Mouse (Mus musculus) embryonic facial prominence, embryonic 13.5 days (tissue): ENCODE results near the gene Maip1. TPM values are rescaled to one million over a fixed set of nuclear protein-coding genes. Genes with fewer than 3 reads are reported as not detected.
A peak's percentile ranks its signal among the peaks of the same experiment; 100 is the strongest.

Experiments
- ATAC-seq: fragments of 200-750 bp; cut with Nextera tagmentation; 2 replicates; pipeline ENCODE4 v1.8.0; 2017; ENCODE audit warnings: low read depth; ENCODE audit not compliant: insufficient number of reproducible peaks, insufficient read depth, low FRiP score, low TSS enrichment
- H3K27ac ChIP-seq: fragments of 300-500 bp; sonication (generic); 2 replicates; pipeline ENCODE4 v1.5.1; 2015; ENCODE audit warnings: moderate library complexity, mild to moderate bottlenecking, inconsistent platforms
- H3K27me3 ChIP-seq: fragments of 300-500 bp; sonication (generic); 2 replicates; pipeline ENCODE4 v1.6.1; 2015; ENCODE audit warnings: mild to moderate bottlenecking, inconsistent platforms
- H3K36me3 ChIP-seq: fragments of 300-500 bp; sonication (generic); 2 replicates; pipeline ENCODE4 v1.6.1; 2015; ENCODE audit warnings: mild to moderate bottlenecking, inconsistent platforms
- H3K4me1 ChIP-seq: fragments of 300-500 bp; sonication (generic); 2 replicates; pipeline ENCODE4 v1.6.1; 2015; ENCODE audit warnings: inconsistent platforms
- H3K4me2 ChIP-seq: fragments of 300-500 bp; sonication (generic); 2 replicates; pipeline ENCODE4 v1.6.1; 2015; ENCODE audit warnings: moderate library complexity, mild to moderate bottlenecking, inconsistent platforms
- H3K4me3 ChIP-seq: fragments of 300-500 bp; sonication (generic); 2 replicates; pipeline ENCODE4 v1.5.1; 2015; ENCODE audit warnings: mild to moderate bottlenecking, inconsistent platforms
- H3K9ac ChIP-seq: fragments of 300-500 bp; sonication (generic); 2 replicates; pipeline ENCODE4 v1.6.1; 2015; ENCODE audit warnings: mild to moderate bottlenecking, inconsistent platforms
- H3K9me3 ChIP-seq: fragments of 300-500 bp; sonication (generic); 2 replicates; pipeline ENCODE4 v1.6.1; 2016; ENCODE audit warnings: inconsistent platforms
- WGBS: fragments of 180-500 bp; shearing (Covaris S2); methylation state at CpG from one replicate; pipeline ENCODE4 v1.1.7; 2015; ENCODE audit warnings: mixed read lengths; 5-methylcytosine and 5-hydroxymethylcytosine counted together
- polyA plus RNA-seq: library from polyadenylated mRNA; unstranded; fragments of >200 nt; fragmentation: Nextera tagmentation; extraction: Ambion mirVana; gene quantifications from 2 replicates; pipeline ENCODE4 v1.2.1, GENCODE M21; 2015

Maip1 gene
- polyA plus RNA-seq, 1 experiment from 2014 or later = 18.4 TPM

GRCm38 (mm10) chr1:57390993-57391790 lies 14.9 kb upstream of the Maip1 start:
- Histone ChIP-seq H3K27ac (no peak overlapping the region), H3K36me3 (peaks cover 41% of the 10 kb centered on the region), H3K4me3 (no peak overlapping the region), H3K4me1 (no peaks in the 10 kb centered on the region), H3K9ac (no peak overlapping the region), H3K4me2 (no peak overlapping the region), H3K27me3 (no peaks in the 10 kb centered on the region), H3K9me3 (no peaks in the 10 kb centered on the region)
- ATAC-seq = no peak
- 93% methylated on average over 4 of the region's 4 CpGs for WGBS

DNA sequence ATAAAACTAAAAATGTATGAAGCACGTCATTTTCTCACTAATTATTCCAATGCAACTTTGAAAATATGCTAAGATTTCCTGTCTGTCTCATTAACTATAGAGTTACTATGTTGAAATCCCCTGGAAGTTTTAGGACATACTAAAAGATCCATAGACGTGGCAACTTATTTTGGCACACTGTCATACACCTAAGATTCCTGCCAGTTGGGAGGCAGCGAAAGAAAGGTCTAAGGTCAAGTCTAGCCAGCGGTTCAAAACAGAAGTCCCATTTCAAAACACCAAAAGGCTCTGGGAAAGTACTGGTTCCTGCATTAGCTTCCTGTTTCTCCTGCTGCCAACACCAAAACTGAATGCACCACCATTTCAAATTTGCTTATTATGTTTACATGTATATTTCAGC lies 13.7 kb upstream of the Maip1 start:
- WGBS = 81% methylated on average over 4 of the region's 4 CpGs
- Histone ChIP-seq H3K9me3 (no peaks in the 10 kb centered on the region), H3K9ac (no peak overlapping the region), H3K4me3 (no peak overlapping the region), H3K27ac (no peak overlapping the region), H3K4me2 (no peak overlapping the region), H3K4me1 (no peaks in the 10 kb centered on the region), H3K36me3 (peaks cover 50% of the 10 kb centered on the region), H3K27me3 (no peaks in the 10 kb centered on the region)
- no peak for ATAC-seq

DNA sequence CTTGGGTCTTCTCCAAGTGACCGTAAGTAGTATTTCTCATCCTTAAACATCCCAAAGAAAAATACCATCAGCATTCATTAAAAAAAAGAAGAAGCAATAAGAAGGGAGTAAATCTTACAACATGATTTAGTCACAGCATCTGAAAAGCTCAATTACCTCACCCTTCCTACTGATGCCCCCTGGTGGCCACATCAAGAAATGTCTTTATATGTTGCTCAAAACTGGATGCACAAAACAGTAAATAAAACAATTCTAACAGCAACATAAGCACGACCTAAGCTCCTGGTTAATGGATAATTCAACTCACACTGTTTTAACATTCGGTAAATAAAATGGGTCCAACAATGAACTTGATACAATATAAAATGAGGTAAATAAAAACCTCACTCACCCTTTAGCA lies 12.1 kb upstream of the Maip1 start:
- no peak for ATAC-seq
- Histone ChIP-seq H3K4me1 (no peaks in the 10 kb centered on the region), H3K4me2 (no peak overlapping the region), H3K9ac (no peak overlapping the region), H3K9me3 (no peaks in the 10 kb centered on the region), H3K27ac (no peak overlapping the region), H3K36me3 (peaks cover 53% of the 10 kb centered on the region), H3K27me3 (no peaks in the 10 kb centered on the region), H3K4me3 (no peak overlapping the region)
- WGBS = 62% methylated on average over 3 of the region's 3 CpGs

DNA sequence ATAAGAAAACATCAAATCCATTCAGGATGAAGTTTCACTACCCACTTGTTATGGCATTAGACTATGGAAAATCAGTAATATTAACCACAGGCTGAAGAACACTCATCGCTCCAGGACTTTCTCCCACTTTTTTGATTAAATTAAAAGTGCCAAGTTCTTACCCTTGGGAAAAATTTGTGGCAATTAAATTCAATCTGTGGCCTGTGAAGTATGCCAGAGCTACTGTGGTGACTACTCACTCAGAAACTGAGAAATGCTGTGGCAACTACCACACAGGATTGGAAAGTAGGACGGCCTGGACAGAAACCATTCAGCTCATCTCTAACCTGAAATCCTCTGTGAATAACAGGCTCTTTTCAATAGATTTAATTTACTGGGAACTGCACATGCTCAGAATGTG lies 5.8 kb upstream of the Maip1 start:
- WGBS = 89% methylated on average over 2 of the region's 2 CpGs
- no peak overlapping the region for H3K4me3 ChIP-seq
- H3K36me3 ChIP-seq = peaks cover 44% of the 10 kb centered on the region
- no peak overlapping the region for H3K27ac ChIP-seq
- H3K27me3 ChIP-seq = no peaks in the 10 kb centered on the region
- no peak overlapping the region for H3K4me2 ChIP-seq
- ATAC-seq = no peak
- H3K9me3 ChIP-seq = no peaks in the 10 kb centered on the region
- 0 out of 2 replicates have a peak, but pooled peaks cover under 1% of the 10 kb centered on the region for H3K4me1 ChIP-seq
- H3K9ac ChIP-seq = no peak overlapping the region

DNA sequence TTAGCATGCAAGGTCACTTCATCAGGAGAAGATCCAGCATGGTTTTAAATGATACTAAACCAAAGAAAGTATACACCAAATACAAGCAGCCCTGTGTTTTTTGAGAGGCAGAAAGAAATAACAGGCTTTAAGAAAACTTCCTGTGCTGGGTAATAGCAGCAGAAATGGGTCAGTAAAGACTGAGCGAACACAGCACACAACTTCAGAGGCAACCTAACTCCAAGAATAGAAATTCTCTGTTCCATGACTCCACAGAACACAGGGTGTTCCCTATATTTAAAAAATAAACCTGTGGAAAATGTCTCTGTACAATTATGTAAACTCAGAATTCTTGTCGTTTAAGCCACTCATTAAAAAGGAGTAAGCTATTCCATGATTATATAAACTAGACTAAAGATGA lies 5.3 kb upstream of the Maip1 start:
- H3K4me1 ChIP-seq = peaks cover 5% of the 10 kb centered on the region; the same call in 1 of the 2 replicates
- no peaks in the 10 kb centered on the region for H3K9me3 ChIP-seq
- no peak overlapping the region for H3K4me2 ChIP-seq
- no peak overlapping the region for H3K4me3 ChIP-seq
- WGBS = 89% methylated on average over 2 of the region's 2 CpGs
- peaks cover 41% of the 10 kb centered on the region for H3K36me3 ChIP-seq
- no peak overlapping the region for H3K27ac ChIP-seq
- no peak for ATAC-seq
- H3K9ac ChIP-seq = no peak overlapping the region
- no peaks in the 10 kb centered on the region for H3K27me3 ChIP-seq

DNA sequence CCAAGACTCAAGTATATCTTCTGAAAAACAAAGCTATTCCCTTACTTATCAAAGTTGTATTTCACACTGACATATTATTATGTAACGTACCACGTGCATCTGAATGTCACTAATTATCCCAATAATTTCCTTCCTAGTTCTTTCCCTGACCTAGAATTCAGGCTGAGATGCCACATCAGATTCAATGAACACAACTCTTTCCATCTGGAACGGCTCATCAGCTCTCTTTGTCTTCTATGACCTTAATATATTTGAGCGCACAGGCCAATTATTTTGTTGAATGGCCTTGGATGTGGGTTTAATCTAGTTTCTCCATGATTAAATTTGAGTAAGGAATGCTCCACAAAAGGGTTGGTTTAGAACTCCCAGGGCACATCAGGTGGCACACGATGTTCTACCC lies 4.0 kb upstream of the Maip1 start:
- no peak for ATAC-seq
- H3K4me2 ChIP-seq = no peak overlapping the region
- H3K27me3 ChIP-seq = no peaks in the 10 kb centered on the region
- 86% methylated on average over 5 of the region's 5 CpGs for WGBS
- H3K9me3 ChIP-seq = no peaks in the 10 kb centered on the region
- H3K36me3 ChIP-seq = peaks cover 31% of the 10 kb centered on the region
- no peak overlapping the region for H3K27ac ChIP-seq
- no peak overlapping the region for H3K4me3 ChIP-seq
- H3K4me1 ChIP-seq = peaks cover 5% of the 10 kb centered on the region; the same call in 1 of the 2 replicates
- H3K9ac ChIP-seq = no peak overlapping the region

- Histone ChIP-seq H3K9me3 (no peaks in the 10 kb centered on the region), H3K27me3 (no peaks in the 10 kb centered on the region), H3K27ac (no peak overlapping the region), H3K4me2 (peak overlapping the region; percentile 89; the same call in 1 of the 2 replicates), H3K4me1 (peaks cover 25% of the 10 kb centered on the region), H3K36me3 (peaks cover 33% of the 10 kb centered on the region), H3K9ac (no peak overlapping the region), H3K4me3 (no peak overlapping the region)
- no peak for ATAC-seq
- 78% methylated on average over 2 of the region's 2 CpGs for WGBS
Measured at GRCm38 (mm10) chr1:57408994-57409393, 2.9 kb downstream of the Maip1 start.

GRCm38 (mm10) chr1:57413397-57413796 lies 7.3 kb downstream of the Maip1 start:
- no peak overlapping the region for H3K4me2 ChIP-seq
- H3K27ac ChIP-seq = no peak overlapping the region
- 83% methylated on average over 2 of the region's 2 CpGs for WGBS
- no peak overlapping the region for H3K9ac ChIP-seq
- H3K4me1 ChIP-seq = peaks cover 8% of the 10 kb centered on the region
- no peak overlapping the region for H3K4me3 ChIP-seq
- peaks cover 50% of the 10 kb centered on the region for H3K36me3 ChIP-seq
- no peak for ATAC-seq
- H3K9me3 ChIP-seq = no peaks in the 10 kb centered on the region
- no peaks in the 10 kb centered on the region for H3K27me3 ChIP-seq

- no peaks in the 10 kb centered on the region for H3K36me3 ChIP-seq
- 7% methylated on average over 1 of the region's 1 CpGs for whole genome bisulfite sequencing
- H3K4me1 ChIP-seq = peaks cover 5% of the 10 kb centered on the region
- H3K27ac ChIP-seq = no peak overlapping the region
- ATAC-seq = no peak
- no peaks in the 10 kb centered on the region for H3K9me3 ChIP-seq
- no peak overlapping the region for H3K4me2 ChIP-seq
- H3K9ac ChIP-seq = no peak overlapping the region
- no peaks in the 10 kb centered on the region for H3K27me3 ChIP-seq
- no peak overlapping the region for H3K4me3 ChIP-seq
Measured at GRCm38 (mm10) chr1:57423696-57424095, 17.6 kb downstream of the Maip1 start.

DNA sequence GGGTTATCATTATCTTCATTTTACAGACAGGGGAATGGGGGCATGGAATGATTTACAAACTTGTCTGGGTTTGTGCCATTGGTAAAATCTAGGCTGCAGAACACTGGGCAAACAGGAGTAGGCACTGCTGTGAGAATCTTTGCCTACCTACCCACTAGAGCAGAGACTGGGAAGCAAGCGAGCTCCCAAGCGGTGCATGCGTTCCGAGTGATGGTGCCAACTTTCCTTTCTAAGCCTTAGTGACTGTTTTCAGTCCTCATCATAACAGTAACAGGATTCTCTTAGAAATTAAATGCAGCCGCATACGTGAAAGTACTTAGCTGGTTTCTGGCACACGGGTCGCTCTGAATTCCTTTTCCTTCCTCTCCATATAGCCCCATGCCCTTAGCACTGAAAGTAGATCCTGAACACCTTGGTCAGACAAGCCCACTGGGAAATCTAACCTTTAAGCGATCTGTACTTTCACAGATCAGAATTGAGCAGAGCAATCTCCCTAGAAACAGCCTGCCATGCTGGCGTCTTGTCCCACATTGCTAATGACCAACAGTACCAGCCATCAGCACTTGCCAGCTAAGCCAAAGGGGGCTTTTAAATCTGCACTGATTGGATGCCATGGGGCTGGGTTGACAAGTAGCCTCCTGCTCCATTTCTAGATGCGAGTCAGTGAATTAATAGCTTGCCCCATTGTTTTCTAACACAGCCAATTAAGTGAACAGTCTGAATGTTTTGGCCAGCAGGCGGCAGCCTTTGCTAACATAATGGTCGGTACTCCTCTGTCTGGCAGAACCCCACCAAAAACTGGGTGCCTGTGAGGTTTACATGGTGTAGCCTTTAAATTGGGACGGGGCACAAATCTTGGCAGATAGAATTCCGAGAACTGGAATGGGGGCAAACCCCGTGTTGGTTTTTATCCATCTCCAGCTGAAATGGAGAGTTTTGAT lies 22.5 kb downstream of the Maip1 start:
- 32% methylated on average over 16 of the region's 16 CpGs for WGBS
- H3K4me3 ChIP-seq = peak overlapping the region; percentile 21
- H3K9me3 ChIP-seq = no peaks in the 10 kb centered on the region

GRCm38 (mm10) chr1:57429786-57430483 lies 23.8 kb downstream of the Maip1 start:
- Histone ChIP-seq H3K9ac (peak overlapping the region; percentile 11; the same call in 1 of the 2 replicates), H3K4me1 (peaks cover 20% of the 10 kb centered on the region), H3K4me2 (peak overlapping the region; percentile 56), H3K4me3 (peak overlapping the region; percentile 5; the same call in 1 of the 2 replicates), H3K27ac (peak overlapping the region; percentile 36; the same call in 1 of the 2 replicates), H3K9me3 (no peaks in the 10 kb centered on the region), H3K27me3 (no peaks in the 10 kb centered on the region), H3K36me3 (no peaks in the 10 kb centered on the region)
- ATAC-seq = no peak
- 2% methylated on average over 12 of the region's 12 CpGs for WGBS

More for the DNA sequence above, 22.5 kb downstream of the Maip1 start:
- H3K4me1 ChIP-seq = peaks cover 20% of the 10 kb centered on the region
- H3K27me3 ChIP-seq = no peaks in the 10 kb centered on the region
- no peaks in the 10 kb centered on the region for H3K36me3 ChIP-seq
- peak overlapping the region; percentile 56 for H3K9ac ChIP-seq
- peak overlapping the region; percentile 56 for H3K4me2 ChIP-seq
- H3K27ac ChIP-seq = peak overlapping the region; percentile 60; the same call in 1 of the 2 replicates
- 0 out of 2 replicates have a peak, but pooled peaks have one; percentile 79 for ATAC-seq
